Mouse (Mus musculus) MEL (cell line): ENCODE results near the gene Gys2. TPM values are rescaled to one million over a fixed set of nuclear protein-coding genes. Genes with fewer than 3 reads are reported as not detected.

Experiments used
- DNase-seq: peaks from one replicate; pipeline ENCODE4 v3.0.0; 2011; ENCODE audit warnings: low read depth, low spot score
- H3K27ac ChIP-seq: 2 replicates; pipeline ENCODE4 v1.5.1; 2012; ENCODE audit warnings: low read depth, mild to moderate bottlenecking, control low read depth, low read length, moderate library complexity; ENCODE audit not compliant: control insufficient read depth
- H3K27me3 ChIP-seq, 2 experiments: fragments of 150-350 bp in 1 of 2; sonication (generic) in 1 of 2; 2 replicates each; pipeline ENCODE4 v1.6.1; 2012; ENCODE audit warnings: low read length in 2 of 2, mild to moderate bottlenecking in 2 of 2, improper control_type of control experiment in 1 of 2, moderate library complexity in 1 of 2; ENCODE audit not compliant: insufficient read depth in 2 of 2, control insufficient read depth in 1 of 2
- H3K36me3 ChIP-seq, 2 experiments: 2 replicates each; pipeline ENCODE4 v1.6.1; 2012 to 2014; ENCODE audit warnings: low read length in 2 of 2, improper control_type of control experiment in 1 of 2, inconsistent platforms in 1 of 2, mild to moderate bottlenecking in 1 of 2; ENCODE audit not compliant: insufficient read depth in 2 of 2, control insufficient read depth in 1 of 2
- H3K4me1 ChIP-seq, 2 experiments: fragments of 150-350 bp in 1 of 2; sonication (generic) in 1 of 2; 2 replicates each; pipeline ENCODE4 v1.6.1; 2012; ENCODE audit warnings: low read length in 2 of 2, improper control_type of control experiment in 1 of 2, mild to moderate bottlenecking in 1 of 2; ENCODE audit not compliant: insufficient read depth in 2 of 2, control insufficient read depth in 1 of 2
- H3K4me3 ChIP-seq, 2 experiments: fragments of 150-350 bp in 1 of 2; sonication (generic) in 1 of 2; 2 replicates each; pipeline ENCODE4 v1.5.1; 2012; ENCODE audit warnings: low read depth in 2 of 2, low read length in 2 of 2, mild to moderate bottlenecking in 2 of 2, moderate library complexity in 2 of 2, control low read depth in 1 of 2, improper control_type of control experiment in 1 of 2; ENCODE audit not compliant: control insufficient read depth in 1 of 2, insufficient read depth in 1 of 2
- H3K79me2 ChIP-seq: 2 replicates; pipeline ENCODE4 v1.6.1; 2012; ENCODE audit warnings: mild to moderate bottlenecking, low read length, moderate library complexity; ENCODE audit not compliant: control insufficient read depth, poor library complexity, insufficient read depth
- H3K9ac ChIP-seq: 2 replicates; pipeline ENCODE4 v1.6.1; 2012; ENCODE audit warnings: low read depth, mild to moderate bottlenecking, control low read depth, low read length, moderate library complexity; ENCODE audit not compliant: control insufficient read depth, poor library complexity, severe bottlenecking
- H3K9me3 ChIP-seq: fragments of 150-350 bp; sonication (generic); replicated peaks from 2 replicates; pipeline ENCODE4 v1.6.1; 2012; ENCODE audit warnings: mild to moderate bottlenecking, low read length, improper control_type of control experiment, moderate library complexity; ENCODE audit not compliant: insufficient read depth
- CHD1 ChIP-seq: IDR thresholded peaks from 2 replicates; pipeline ENCODE4 v1.6.1; 2012; ENCODE audit warnings: low read depth, mild to moderate bottlenecking, inconsistent platforms, low read length, improper control_type of control experiment
- CTCF ChIP-seq, 3 experiments: IDR thresholded peaks in 2 of 3; conservative IDR thresholded peaks in 1 of 3; 2 replicates each; pipeline ENCODE4 v1.5.1; 2011 to 2012; ENCODE audit warnings: low read length in 3 of 3, low read depth in 2 of 3, mild to moderate bottlenecking in 2 of 3, improper control_type of control experiment in 1 of 3, inconsistent platforms in 1 of 3, mixed read lengths in 1 of 3, moderate library complexity in 1 of 3; ENCODE audit not compliant: control insufficient read depth in 1 of 3, insufficient read depth in 1 of 3, poor library complexity in 1 of 3, severe bottlenecking in 1 of 3
- E2F4 ChIP-seq: IDR thresholded peaks from 2 replicates; pipeline ENCODE4 v1.6.1; 2011; ENCODE audit warnings: low read depth, low read length, improper control_type of control experiment, borderline replicate concordance
- GABPA ChIP-seq: IDR thresholded peaks from 2 replicates; pipeline ENCODE4 v1.6.1; 2012; ENCODE audit warnings: low read depth, mild to moderate bottlenecking, inconsistent platforms, low read length, improper control_type of control experiment, moderate library complexity
- KAT2A ChIP-seq: conservative IDR thresholded peaks from 2 replicates; pipeline ENCODE4 v1.6.1; 2012; ENCODE audit warnings: low read depth, low read length, improper control_type of control experiment, inconsistent platforms
- MAFK ChIP-seq: IDR thresholded peaks from 2 replicates; pipeline ENCODE4 v1.6.1; 2011; ENCODE audit warnings: low read depth, mild to moderate bottlenecking, low read length, improper control_type of control experiment, borderline replicate concordance
- MAX ChIP-seq: IDR thresholded peaks from 2 replicates; pipeline ENCODE4 v1.6.1; 2011; ENCODE audit warnings: low read length, improper control_type of control experiment
- MAZ ChIP-seq: IDR thresholded peaks from 2 replicates; pipeline ENCODE4 v1.6.1; 2012; ENCODE audit warnings: low read depth, mild to moderate bottlenecking, inconsistent platforms, low read length, improper control_type of control experiment
- POLR2AphosphoS2 ChIP-seq: IDR thresholded peaks from 2 replicates; pipeline ENCODE4 v1.6.1; 2011; ENCODE audit warnings: low read length, improper control_type of control experiment
- SIN3A ChIP-seq: IDR thresholded peaks from 2 replicates; pipeline ENCODE4 v1.6.1; 2012; ENCODE audit warnings: low read length, improper control_type of control experiment, inconsistent platforms
- SMC3 ChIP-seq: IDR thresholded peaks from 2 replicates; pipeline ENCODE4 v1.6.1; 2011; ENCODE audit warnings: low read depth, low read length, improper control_type of control experiment
- TAL1 ChIP-seq: IDR thresholded peaks from 2 replicates; pipeline ENCODE4 v1.6.1; 2012; ENCODE audit warnings: mild to moderate bottlenecking, inconsistent platforms, low read length, moderate library complexity, mixed read lengths
- TBP ChIP-seq: IDR thresholded peaks from 2 replicates; pipeline ENCODE4 v1.8.0; 2011; ENCODE audit warnings: low read depth, low read length, improper control_type of control experiment
- TCF12 ChIP-seq: IDR thresholded peaks from 2 replicates; pipeline ENCODE4 v1.6.1; 2014; ENCODE audit warnings: low read depth, mild to moderate bottlenecking, inconsistent platforms, low read length, improper control_type of control experiment, moderate library complexity
- USF1 ChIP-seq: IDR thresholded peaks from 2 replicates; pipeline ENCODE4 v1.6.1; 2014; ENCODE audit warnings: low read depth, mild to moderate bottlenecking, inconsistent platforms, low read length, improper control_type of control experiment, moderate library complexity
- ZC3H11A ChIP-seq: IDR thresholded peaks from 2 replicates; pipeline ENCODE4 v1.6.1; 2012; ENCODE audit warnings: low read depth, mild to moderate bottlenecking, inconsistent platforms, low read length, improper control_type of control experiment
- ZMIZ1 ChIP-seq: IDR thresholded peaks from 2 replicates; pipeline ENCODE4 v1.6.1; 2012; ENCODE audit warnings: low read depth, mild to moderate bottlenecking, inconsistent platforms, low read length, improper control_type of control experiment, moderate library complexity
- polyA plus RNA-seq, 2 experiments: library from polyadenylated mRNA; stranded (reverse) in 1 of 2; unstranded in 1 of 2; fragments of >175 nt in 1 of 2; fragments of >200 nt in 1 of 2; gene quantifications; 2 replicates each; pipeline versions ENCODE4 v1.2.1 to v1.2.4; 2012; ENCODE audit warnings: low replicate concordance in 2 of 2, low read depth in 1 of 2; ENCODE audit not compliant: insufficient read length in 2 of 2, insufficient read depth in 1 of 2, missing spikeins in 1 of 2
- total RNA-seq: library from RNA; depleted of rRNA; stranded (reverse); fragments of 300-350 nt; gene quantifications from 2 replicates; pipeline ENCODE4 v1.2.3, GENCODE M21; 2012

Gene Gys2
- total and polyA plus RNA-seq, 3 experiments, result not detected

DNA sequence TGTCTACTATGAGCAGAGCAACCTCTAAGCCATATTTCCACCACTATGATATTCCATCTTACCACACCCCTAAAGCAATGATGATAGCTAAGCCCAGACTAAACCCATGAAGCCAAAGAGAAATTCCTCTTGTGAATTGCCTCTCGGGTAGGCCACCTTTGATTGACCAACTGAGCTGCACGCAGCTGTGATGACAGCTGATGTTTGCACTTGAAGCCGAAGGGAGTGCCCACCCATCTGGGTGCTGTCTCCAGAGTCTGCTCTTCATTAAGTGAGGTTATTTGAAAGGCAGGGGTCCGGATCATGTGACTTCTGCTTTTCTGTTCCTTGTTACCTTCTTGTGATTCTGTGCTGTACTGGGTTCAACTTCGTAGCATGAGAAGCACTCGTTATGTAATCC is 10.7 kb downstream of the Gys2 start:
- no peak overlapping the region for H3K4me3 ChIP-seq

GRCm38 (mm10) chr6:142459017-142459678 is 13.8 kb downstream of the Gys2 start:
- no peaks in the 10 kb centered on the region for H3K27me3 ChIP-seq
- no peaks in the 10 kb centered on the region for H3K79me2 ChIP-seq
- no peaks in the 10 kb centered on the region for H3K4me1 ChIP-seq
- H3K27ac ChIP-seq, result no peak overlapping the region
- no peak overlapping the region for H3K9ac ChIP-seq
- no peaks in the 10 kb centered on the region for H3K9me3 ChIP-seq
- DNase-seq, result no peak
- no peak for TF ChIP-seq TCF12
- TF ChIP-seq POLR2AphosphoS2, result no peak
- no peak for TF ChIP-seq MAX
- TF ChIP-seq E2F4, result no peak
- no peak for TF ChIP-seq ZC3H11A
- no peak for TF ChIP-seq USF1
- TF ChIP-seq CHD1, result no peak
- TF ChIP-seq SMC3, result no peak
- H3K4me3 ChIP-seq, result no peak overlapping the region
- H3K36me3 ChIP-seq, result no peaks in the 10 kb centered on the region

More for the DNA sequence above, 10.7 kb downstream of the Gys2 start:
- H3K36me3 ChIP-seq, result no peaks in the 10 kb centered on the region
- H3K27ac ChIP-seq, result no peak overlapping the region
- no peak for TF ChIP-seq CTCF (IDR thresholded peaks at IDR 0.05 in 2 of 3, conservative IDR thresholded peaks at IDR 0.05 in 1 of 3; ENCODE audit: control insufficient read depth in 1 of 3, insufficient read depth in 1 of 3, low read depth in 2 of 3, low read length in 3 of 3, poor library complexity in 1 of 3, severe bottlenecking in 1 of 3)
- no peak for TF ChIP-seq E2F4
- TF ChIP-seq TBP, result no peak
- TF ChIP-seq MAFK, result no peak
- TF ChIP-seq MAZ, result no peak
- TF ChIP-seq ZMIZ1, result no peak
- no peak for TF ChIP-seq USF1
- TF ChIP-seq SIN3A, result no peak
- TF ChIP-seq TAL1, result no peak
- TF ChIP-seq KAT2A, result no peak
- no peak for TF ChIP-seq GABPA
- H3K9ac ChIP-seq, result no peak overlapping the region
- H3K79me2 ChIP-seq, result no peaks in the 10 kb centered on the region
- no peak for DNase-seq
- no peaks in the 10 kb centered on the region for H3K27me3 ChIP-seq
- H3K9me3 ChIP-seq, result no peaks in the 10 kb centered on the region
- no peaks in the 10 kb centered on the region for H3K4me1 ChIP-seq
